Mouse (Mus musculus) thymus, adult 2 months (tissue): ENCODE measurements at regions not wholly inside any gene's neighbourhood (a gene's known extent, or its start where the extent isn't known, plus 50 kb on each side); places are given as distances from the start of the nearest gene placed in this dataset.

Experiments
- CTCF ChIP-seq: fragments of 200-500 bp; IDR thresholded peaks from 2 replicates; pipeline ENCODE4 v1.5.1; 2012; ENCODE audit warnings: mild to moderate bottlenecking, control low read depth, low read length, moderate library complexity, borderline replicate concordance; ENCODE audit not compliant: control insufficient read depth, poor library complexity, insufficient read depth; ENCODE audit errors: extremely low read depth
- POLR2A ChIP-seq: fragments of 200-500 bp; IDR thresholded peaks from 2 replicates; pipeline ENCODE4 v1.6.1; 2012; ENCODE audit warnings: mild to moderate bottlenecking, low read length, control low read depth, moderate library complexity; ENCODE audit not compliant: control insufficient read depth, poor library complexity, insufficient read depth; ENCODE audit errors: extremely low read depth

GRCm38 (mm10) chr9:43861375-43861774 lies 117.6 kb downstream of the Nectin1 start:
- TF ChIP-seq POLR2A (no peak), CTCF (no peak)
